Mouse (Mus musculus) G1E-ER4 (cell line): ENCODE results near the gene Ccdc6. TPM values are rescaled to one million over a fixed set of nuclear protein-coding genes. Genes with fewer than 3 reads are reported as not detected.

Experiments
- GATA1 ChIP-seq: IDR thresholded peaks from one replicate; pipeline ENCODE4 v1.8.0; 2012; ENCODE audit warnings: low read length, inconsistent platforms
- polyA plus RNA-seq: library from polyadenylated mRNA; stranded (reverse); fragments of >175 nt; gene quantifications from 2 replicates; pipeline ENCODE4 v1.2.3, GENCODE M21; 2012

The Ccdc6 gene
- polyA plus RNA-seq, 1 experiment: 21.4 TPM

- no peak for TF ChIP-seq GATA1
Observed at GRCm38 (mm10) chr10:70110815-70111214, 13.9 kb downstream of the Ccdc6 start.

- no peak for TF ChIP-seq GATA1
Observed at GRCm38 (mm10) chr10:70111643-70112042, 14.7 kb downstream of the Ccdc6 start.

GRCm38 (mm10) chr10:70114048-70114635 is 17.2 kb downstream of the Ccdc6 start:
- TF ChIP-seq GATA1: no peak

- no peak for TF ChIP-seq GATA1
Observed at GRCm38 (mm10) chr10:70116454-70116853, 19.5 kb downstream of the Ccdc6 start.

GRCm38 (mm10) chr10:70119451-70119850 is 22.5 kb downstream of the Ccdc6 start:
- TF ChIP-seq GATA1: no peak

GRCm38 (mm10) chr10:70119851-70120370 is 23.0 kb downstream of the Ccdc6 start:
- no peak for TF ChIP-seq GATA1

- no peak for TF ChIP-seq GATA1
Observed at GRCm38 (mm10) chr10:70120671-70121405, 23.9 kb downstream of the Ccdc6 start.

GRCm38 (mm10) chr10:70121406-70121695 is 24.4 kb downstream of the Ccdc6 start:
- TF ChIP-seq GATA1: no peak

- TF ChIP-seq GATA1: no peak
Observed at GRCm38 (mm10) chr10:70123454-70123853, 26.5 kb downstream of the Ccdc6 start.

- TF ChIP-seq GATA1: no peak
Observed at GRCm38 (mm10) chr10:70125491-70125890, 28.6 kb downstream of the Ccdc6 start.

- no peak for TF ChIP-seq GATA1
Observed at GRCm38 (mm10) chr10:70127273-70127672, 30.4 kb downstream of the Ccdc6 start.

- TF ChIP-seq GATA1: no peak
Observed at GRCm38 (mm10) chr10:70128408-70128807, 31.5 kb downstream of the Ccdc6 start.

- no peak for TF ChIP-seq GATA1
Observed at GRCm38 (mm10) chr10:70132087-70132560, 35.2 kb downstream of the Ccdc6 start.

- no peak for TF ChIP-seq GATA1
Observed at GRCm38 (mm10) chr10:70132714-70133113, 35.8 kb downstream of the Ccdc6 start.

- TF ChIP-seq GATA1: no peak
Observed at GRCm38 (mm10) chr10:70133188-70133587, 36.3 kb downstream of the Ccdc6 start.

GRCm38 (mm10) chr10:70135680-70136079 is 38.8 kb downstream of the Ccdc6 start:
- no peak for TF ChIP-seq GATA1

- TF ChIP-seq GATA1: no peak
Observed at GRCm38 (mm10) chr10:70137652-70138051, 40.7 kb downstream of the Ccdc6 start.

GRCm38 (mm10) chr10:70138150-70138549 is 41.2 kb downstream of the Ccdc6 start:
- TF ChIP-seq GATA1: no peak
